Mouse (Mus musculus): Measurements from ENCODE around the gene Rbpms2.

DNA sequence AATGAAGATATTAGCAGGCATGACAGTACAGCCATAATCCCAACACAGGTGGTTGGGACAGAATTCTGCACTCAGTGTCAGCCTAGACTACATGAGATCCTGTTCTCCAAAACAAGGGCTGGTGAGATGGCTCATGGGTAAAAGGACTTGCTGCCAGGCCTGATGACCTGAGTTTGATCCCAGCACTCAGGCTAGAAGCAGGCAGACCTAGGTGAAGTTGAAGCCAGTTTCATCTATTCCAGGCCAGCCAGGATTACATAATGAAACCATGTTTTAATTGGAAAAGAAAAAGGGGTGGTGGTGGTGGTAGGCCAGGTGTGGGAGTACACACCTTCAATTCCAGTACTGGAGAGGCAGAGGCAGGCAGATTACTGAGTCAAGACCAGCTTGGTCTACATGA lies 68.5 kb downstream of the Rbpms2 start:
- TF ChIP-seq POLR2A (IDR thresholded peaks at IDR 0.05; ENCODE audit: borderline replicate concordance, insufficient read depth, low read length), result no peak
- TF ChIP-seq CTCF (IDR thresholded peaks at IDR 0.05; ENCODE audit: borderline replicate concordance, insufficient read depth, low read depth, low read length), result no peak
